Mouse (Mus musculus) C2C12 (cell line): Measurements from ENCODE around the gene Alg12. TPM values are rescaled to one million over a fixed set of nuclear protein-coding genes. Genes with fewer than 3 reads are reported as not detected.
"Not testable (repeated sequence)": the region's sequence is repeated elsewhere in the genome, so short reads cannot be mapped to it uniquely, and the experiment has no call there.

Experiments used
- H3K27me3 ChIP-seq: one replicate; pipeline ENCODE4 v1.6.1; 2011; ENCODE audit not compliant: control insufficient read depth, insufficient read depth, insufficient read length
- H3K36me3 ChIP-seq: one replicate; pipeline ENCODE4 v1.6.1; 2011; ENCODE audit not compliant: control insufficient read depth, insufficient read depth
- H3K4me3 ChIP-seq: one replicate; pipeline ENCODE4 v1.5.1; 2011; ENCODE audit warnings: mild to moderate bottlenecking, control low read depth; ENCODE audit not compliant: poor library complexity, insufficient read depth, severe bottlenecking
- H3K79me2 ChIP-seq: one replicate; pipeline ENCODE4 v1.6.1; 2011; ENCODE audit not compliant: control insufficient read depth, insufficient read depth
- H3K79me3 ChIP-seq: one replicate; pipeline ENCODE4 v1.6.1; 2011; ENCODE audit warnings: low read depth, control low read depth
- H3ac ChIP-seq: one replicate; pipeline ENCODE3; 2011; ENCODE audit warnings: low read depth; ENCODE audit not compliant: control insufficient read depth, insufficient read length
- CEBPB ChIP-seq: IDR thresholded peaks from one replicate; pipeline ENCODE4 v1.6.1; 2011; ENCODE audit warnings: low read depth, mild to moderate bottlenecking, control low read depth, moderate library complexity
- CTCF ChIP-seq: IDR thresholded peaks from one replicate; pipeline ENCODE4 v1.5.1; 2011; ENCODE audit not compliant: control insufficient read depth, insufficient read depth, insufficient read length
- FOSL1 ChIP-seq: IDR thresholded peaks from one replicate; pipeline ENCODE4 v1.8.0; 2011; ENCODE audit warnings: mild to moderate bottlenecking, low read length; ENCODE audit not compliant: poor library complexity, insufficient read depth, severe bottlenecking
- MAX ChIP-seq: IDR thresholded peaks from one replicate; pipeline ENCODE4 v1.6.1; 2011; ENCODE audit warnings: mild to moderate bottlenecking, control low read depth
- MYOD1 ChIP-seq: IDR thresholded peaks from one replicate; pipeline ENCODE4 v1.6.1; 2011; ENCODE audit warnings: low read depth; ENCODE audit not compliant: control insufficient read depth, insufficient read length
- MYOG ChIP-seq: IDR thresholded peaks from one replicate; pipeline ENCODE4 v1.6.1; 2011; ENCODE audit not compliant: control insufficient read depth, insufficient read length; ENCODE audit errors: extremely low read depth
- USF1 ChIP-seq: IDR thresholded peaks from one replicate; pipeline ENCODE4 v1.6.1; 2011; ENCODE audit warnings: low read depth, mild to moderate bottlenecking, control low read depth, moderate library complexity
- polyA plus RNA-seq: library from polyadenylated mRNA; unstranded; fragments of >200 nt; fragmentation: generic; extraction: Trizol; gene quantifications from one replicate; pipeline ENCODE4 v1.2.1, GENCODE M21; 2012; ENCODE audit warnings: missing spikeins

The Alg12 gene
- polyA plus RNA-seq, 1 experiment: 14.2 TPM

GRCm38 (mm10) chr15:88815196-88815700, 3.9 kb downstream of the Alg12 start:
- H3K36me3 ChIP-seq: peaks cover 45% of the 10 kb centered on the region
- H3K79me3 ChIP-seq: peaks cover 6% of the 10 kb centered on the region
- H3ac ChIP-seq: no peak overlapping the region
- peaks cover 23% of the 10 kb centered on the region for H3K79me2 ChIP-seq
- H3K4me3 ChIP-seq: no peak overlapping the region
- H3K27me3 ChIP-seq: no peaks in the 10 kb centered on the region
- TF ChIP-seq MYOG (no peak), CTCF (no peak), CEBPB (no peak), MYOD1 (no peak), USF1 (no peak), MAX (no peak), FOSL1 (no peak)

DNA sequence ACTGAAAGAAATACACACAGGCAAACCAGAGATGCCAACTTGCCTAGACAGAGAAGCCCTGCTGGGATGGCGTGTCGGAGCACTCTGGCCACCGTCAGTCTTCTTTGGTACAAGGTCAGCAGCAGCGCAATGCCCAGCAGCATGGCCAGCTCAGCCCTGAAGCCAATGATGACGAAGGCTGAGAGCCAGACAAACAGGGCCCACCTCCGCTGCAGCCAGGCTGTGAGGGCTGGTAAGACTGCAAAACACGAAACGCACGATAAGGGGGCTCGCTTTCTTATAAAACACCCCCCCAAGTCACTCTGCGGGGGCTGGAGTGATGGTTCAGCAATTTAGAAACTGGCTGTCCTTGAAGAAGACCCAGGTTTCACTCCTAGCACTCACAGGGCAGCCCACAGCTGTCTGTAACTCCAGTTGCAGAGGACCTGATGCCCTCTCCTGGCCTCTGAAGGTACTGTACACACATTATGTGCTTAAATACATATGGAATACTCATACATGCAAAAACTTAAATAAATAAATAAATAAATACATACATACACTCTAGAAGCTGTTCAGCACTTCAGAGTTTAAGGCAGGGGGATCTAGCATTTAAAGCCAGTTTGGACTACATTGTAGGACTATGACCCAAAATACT, 4.6 kb downstream of the Alg12 start:
- TF ChIP-seq MYOD1 (no peak), CTCF (no peak), MAX (no peak)
- Histone ChIP-seq H3ac (no peak overlapping the region), H3K79me3 (peaks cover 4% of the 10 kb centered on the region), H3K36me3 (peaks cover 47% of the 10 kb centered on the region), H3K79me2 (peaks cover 16% of the 10 kb centered on the region), H3K4me3 (no peak overlapping the region), H3K27me3 (no peaks in the 10 kb centered on the region)

- H3K36me3 ChIP-seq: peaks cover 53% of the 10 kb centered on the region
These were observed 5.2 kb downstream of the Alg12 start for GRCm38 (mm10) chr15:88813873-88814272.

DNA sequence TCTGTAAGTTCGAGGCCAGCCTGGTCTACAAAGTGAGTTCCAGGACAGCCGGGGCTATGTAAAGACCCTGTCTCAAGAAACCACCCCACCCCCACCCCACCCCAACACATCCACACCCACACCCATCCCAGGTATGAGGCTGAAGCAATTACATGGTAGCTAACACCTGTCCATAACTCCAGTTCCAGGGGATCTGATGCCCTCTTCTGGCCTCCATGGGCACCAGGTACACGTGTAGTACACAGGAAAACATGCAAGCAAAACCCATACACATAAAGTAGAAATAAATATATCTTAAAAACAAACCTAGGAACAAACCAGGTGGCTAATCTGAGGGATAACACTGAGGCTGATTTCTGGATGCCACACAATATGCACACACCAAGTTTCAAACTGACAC, 5.9 kb downstream of the Alg12 start:
- Histone ChIP-seq H3K79me3 (no peaks in the 10 kb centered on the region), H3K79me2 (peaks cover 8% of the 10 kb centered on the region), H3K27me3 (no peaks in the 10 kb centered on the region), H3K36me3 (peaks cover 57% of the 10 kb centered on the region), H3K4me3 (no peak overlapping the region), H3ac (no peak overlapping the region)
- TF ChIP-seq FOSL1: no peak
- no peak for TF ChIP-seq USF1
- no peak for TF ChIP-seq MYOG
- no peak for TF ChIP-seq MAX
- TF ChIP-seq CTCF: no peak
- no peak for TF ChIP-seq MYOD1
- no peak for TF ChIP-seq CEBPB

More at GRCm38 (mm10) chr15:88813873-88814272, 5.2 kb downstream of the Alg12 start:
- not testable (repeated sequence) for H3K79me3 ChIP-seq, H3ac ChIP-seq, H3K27me3 ChIP-seq, H3K4me3 ChIP-seq
- peaks cover 15% of the 10 kb centered on the region for H3K79me2 ChIP-seq

DNA sequence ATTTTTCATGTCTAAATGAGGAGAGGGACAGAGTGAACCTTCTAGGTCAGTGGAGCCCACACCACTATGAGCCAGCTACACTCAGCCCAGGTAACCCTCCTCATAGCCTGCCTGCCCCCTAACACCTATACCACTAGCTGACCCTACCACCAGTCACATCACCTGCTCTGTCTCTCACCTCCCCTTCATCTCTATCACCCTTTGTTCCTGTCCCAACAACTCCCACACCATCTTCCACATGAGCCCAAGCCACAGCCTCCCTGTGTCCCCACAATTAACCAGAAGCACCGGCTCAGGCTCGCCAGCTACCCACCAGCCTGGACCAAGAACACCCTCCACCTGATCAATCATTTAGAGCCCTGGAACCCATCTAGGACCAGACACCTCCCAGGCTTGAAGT, 8.7 kb downstream of the Alg12 start:
- Histone ChIP-seq H3K4me3 (no peak overlapping the region), H3K79me3 (no peaks in the 10 kb centered on the region), H3K79me2 (no peaks in the 10 kb centered on the region), H3K27me3 (no peaks in the 10 kb centered on the region), H3ac (no peak overlapping the region), H3K36me3 (peaks cover 54% of the 10 kb centered on the region)
- no peak for TF ChIP-seq CTCF
- no peak for TF ChIP-seq MAX
- TF ChIP-seq FOSL1: no peak
- no peak for TF ChIP-seq CEBPB
- no peak for TF ChIP-seq MYOG
- no peak for TF ChIP-seq USF1
- no peak for TF ChIP-seq MYOD1

DNA sequence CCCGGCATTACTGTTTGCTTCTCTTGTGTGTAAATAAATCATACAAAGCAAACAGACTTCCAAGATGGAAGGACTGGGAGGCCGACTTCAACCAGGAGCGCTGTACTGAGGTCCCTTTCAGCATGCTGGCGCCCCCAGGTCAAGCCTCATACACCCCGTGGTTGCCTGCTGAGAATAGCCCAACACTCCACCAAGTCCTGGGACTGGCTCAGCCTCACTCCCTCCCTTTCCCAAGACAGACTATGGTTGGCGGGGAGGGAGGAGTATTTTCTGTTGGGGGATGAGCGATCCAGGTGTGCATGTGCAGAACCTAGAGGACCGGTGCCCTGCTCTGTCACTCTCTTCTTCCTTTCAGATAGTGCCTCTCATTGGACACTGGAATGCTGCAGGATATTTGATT, 11.0 kb downstream of the Alg12 start:
- H3K36me3 ChIP-seq: peaks cover 56% of the 10 kb centered on the region
- H3K79me2 ChIP-seq: no peaks in the 10 kb centered on the region
- no peaks in the 10 kb centered on the region for H3K27me3 ChIP-seq
- no peak overlapping the region for H3ac ChIP-seq
- TF ChIP-seq MAX (no peak), MYOG (no peak), CTCF (no peak), USF1 (no peak), FOSL1 (no peak), CEBPB (no peak), MYOD1 (no peak)
- no peak overlapping the region for H3K4me3 ChIP-seq
- H3K79me3 ChIP-seq: no peaks in the 10 kb centered on the region
